Mouse (Mus musculus) intestine, embryonic 14.5 days (tissue): ENCODE measurements around the gene Nme7. TPM values are rescaled to one million over a fixed set of nuclear protein-coding genes. Genes with fewer than 3 reads are reported as not detected.

Experiments
- ATAC-seq: fragments of 200-750 bp; cut with Nextera tagmentation; replicated peaks from 2 replicates; pipeline ENCODE4 v1.8.0; 2017; ENCODE audit warnings: low read depth, moderate number of reproducible peaks, moderate TSS enrichment, moderate library complexity; ENCODE audit not compliant: low FRiP score, low TSS enrichment
- DNase-seq: peaks from one replicate; pipeline ENCODE4 v3.0.0-alpha.2; 2018; ENCODE audit warnings: low spot score
- H3K27ac ChIP-seq: fragments of 300-500 bp; sonication (generic); 2 replicates; pipeline ENCODE4 v1.5.1; 2014; ENCODE audit warnings: low read depth, mild to moderate bottlenecking, control low read depth
- H3K27me3 ChIP-seq: fragments of 300-500 bp; sonication (generic); replicated peaks from 2 replicates; pipeline ENCODE4 v1.6.1; 2014; ENCODE audit warnings: low read length, control low read depth; ENCODE audit not compliant: control insufficient read depth, insufficient read depth
- H3K36me3 ChIP-seq: fragments of 300-500 bp; sonication (generic); 2 replicates; pipeline ENCODE4 v1.6.1; 2014; ENCODE audit warnings: low read length, control low read depth; ENCODE audit not compliant: control insufficient read depth, insufficient read depth
- H3K4me1 ChIP-seq: fragments of 300-500 bp; sonication (generic); replicated peaks from 2 replicates; pipeline ENCODE4 v1.6.1; 2014; ENCODE audit warnings: low read length, control low read depth, mixed read lengths; ENCODE audit not compliant: control insufficient read depth, insufficient read depth
- H3K4me2 ChIP-seq: fragments of 300-500 bp; sonication (generic); 2 replicates; pipeline ENCODE4 v1.6.1; 2014; ENCODE audit warnings: low read length
- H3K4me3 ChIP-seq: fragments of 300-500 bp; sonication (generic); 2 replicates; pipeline ENCODE4 v1.5.1; 2014; ENCODE audit warnings: low read depth, low read length, control low read depth, mixed read lengths
- H3K9ac ChIP-seq: fragments of 300-500 bp; sonication (generic); 2 replicates; pipeline ENCODE4 v1.6.1; 2014; ENCODE audit warnings: mild to moderate bottlenecking, low read length
- H3K9me3 ChIP-seq: fragments of 300-500 bp; sonication (generic); 2 replicates; pipeline ENCODE4 v1.6.1; 2016; ENCODE audit warnings: low read length, control low read depth; ENCODE audit not compliant: control insufficient read depth
- WGBS: fragments of 180-500 bp; shearing (Covaris S2); extraction: QIAGEN DNeasy Blood & Tissue Kit; methylation state at CpG from one replicate; pipeline ENCODE4 v1.1.7; 2014; 5-methylcytosine and 5-hydroxymethylcytosine counted together
- polyA plus RNA-seq: library from polyadenylated mRNA; unstranded; fragments of >200 nt; fragmentation: Nextera tagmentation; extraction: Ambion mirVana; gene quantifications from 2 replicates; pipeline ENCODE4 v1.2.1, GENCODE M21; 2014

The Nme7 gene
- 34.5 and 37.2 TPM in 2 replicates for polyA plus RNA-seq

DNA sequence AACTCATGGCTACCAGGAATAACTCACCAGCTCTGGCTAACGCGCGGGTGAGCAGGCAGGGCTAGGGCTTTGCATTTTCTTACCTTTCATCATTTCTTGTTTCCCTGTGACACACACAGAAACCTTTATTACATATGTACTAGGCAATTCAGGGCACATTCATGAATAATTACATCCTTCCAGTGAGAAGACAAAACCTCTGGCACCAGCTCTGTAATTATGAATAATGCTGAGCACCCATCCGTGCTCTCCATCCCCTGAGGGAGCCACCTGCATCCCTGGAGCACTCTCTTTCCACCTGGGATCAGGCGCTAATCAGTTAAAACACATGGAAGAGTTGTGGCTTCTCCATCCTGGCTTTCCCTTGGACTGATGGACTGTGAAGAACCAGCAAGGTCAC lies at the start of gene Nme7:
Gene Nme7 (plus strand): TSS at position 301 of the 400 bp plus-strand sequence.
- DNase-seq (no peak), ATAC-seq (no peak)
- Histone ChIP-seq H3K4me3 (no peak within 1 kb of the TSS), H3K4me2 (no peak within 1 kb of the TSS), H3K27me3 (no peaks in the 10 kb centered on the region), H3K9me3 (no peaks in the 10 kb centered on the region), H3K27ac (no peak within 1 kb of the TSS), H3K36me3 (peaks cover 38% of the 10 kb centered on the region), H3K4me1 (peaks cover 11% of the 10 kb centered on the region), H3K9ac (no peak within 1 kb of the TSS)
- 90% methylated on average over 5 of the region's 5 CpGs for WGBS

DNA sequence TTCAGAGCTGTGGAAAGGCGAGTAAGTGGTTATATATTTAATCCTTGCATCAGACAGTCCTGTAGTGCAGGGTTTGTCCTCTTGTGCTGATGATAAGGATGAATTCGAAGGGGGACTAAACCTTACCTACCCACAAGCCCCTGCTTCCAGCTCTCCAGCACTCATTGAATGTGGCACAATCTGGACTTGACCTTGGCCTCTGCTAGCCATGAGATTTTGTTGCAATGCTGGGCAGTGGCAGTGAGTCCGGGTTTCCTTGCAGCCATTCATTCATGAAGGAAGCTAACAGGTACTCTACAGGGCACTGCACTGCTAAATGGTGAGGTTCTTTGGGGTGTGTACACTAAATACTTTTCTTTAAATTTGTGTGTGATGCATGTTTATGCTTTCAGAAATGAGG lies 49.1 kb upstream of the Nme7 start:
- 68% methylated on average over 3 of the region's 3 CpGs for WGBS
- Histone ChIP-seq H3K4me2 (no peak overlapping the region), H3K4me3 (no peak overlapping the region), H3K9me3 (no peaks in the 10 kb centered on the region), H3K9ac (no peak overlapping the region), H3K4me1 (0 out of 2 replicates have a peak, but pooled peaks cover 9% of the 10 kb centered on the region), H3K27me3 (no peaks in the 10 kb centered on the region), H3K36me3 (peaks cover 9% of the 10 kb centered on the region), H3K27ac (no peak overlapping the region)
- no peak for DNase-seq
- no peak for ATAC-seq

DNA sequence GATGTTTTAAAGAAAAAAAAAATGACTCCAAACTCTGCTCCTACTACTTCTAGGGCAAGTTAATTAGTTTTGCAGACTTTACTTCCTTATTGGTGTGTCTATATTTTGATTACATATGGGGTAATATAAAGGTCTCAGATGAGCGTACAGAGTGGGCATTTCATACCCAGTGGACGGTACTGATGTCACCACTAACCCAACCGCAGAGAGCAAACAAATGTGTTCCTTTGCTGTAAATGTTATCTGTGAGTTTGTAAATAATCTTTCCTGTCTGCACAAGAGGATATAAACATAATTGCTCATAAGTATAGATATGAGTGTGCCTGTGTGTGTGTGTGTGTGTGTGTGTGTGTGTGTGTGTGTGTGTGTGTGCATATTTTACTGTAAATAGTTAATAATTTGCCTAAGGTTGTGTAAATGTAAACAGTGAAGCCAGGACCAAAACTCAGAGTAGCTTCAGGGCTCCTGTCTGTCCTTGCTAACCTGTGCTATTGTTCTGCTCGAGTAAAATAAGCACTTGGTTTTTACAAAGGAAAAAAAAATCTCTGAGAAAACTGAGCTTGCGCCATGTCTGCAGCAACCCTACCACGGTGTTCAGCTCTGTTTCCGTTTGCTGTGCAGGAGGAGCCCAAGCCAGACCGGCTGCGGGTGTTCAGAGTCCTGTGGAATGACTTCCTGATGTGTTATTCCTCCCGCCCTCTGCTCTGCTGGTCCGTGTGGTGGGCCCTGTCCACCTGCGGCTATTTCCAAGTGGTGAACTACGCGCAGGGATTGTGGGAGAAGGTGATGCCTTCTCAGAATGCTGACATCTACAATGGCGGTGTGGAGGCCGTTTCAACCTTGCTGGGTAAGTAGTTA lies 43.5 kb upstream of the Nme7 start:
- H3K4me1 ChIP-seq = no peaks in the 10 kb centered on the region
- 74% methylated on average over 16 of the region's 16 CpGs for WGBS
- no peak overlapping the region for H3K4me3 ChIP-seq
- peak; percentile 64 for ATAC-seq
- H3K27ac ChIP-seq = no peak overlapping the region
- no peaks in the 10 kb centered on the region for H3K27me3 ChIP-seq
- no peak overlapping the region for H3K9ac ChIP-seq
- no peak overlapping the region for H3K4me2 ChIP-seq
- no peaks in the 10 kb centered on the region for H3K9me3 ChIP-seq
- peaks cover 37% of the 10 kb centered on the region for H3K36me3 ChIP-seq
- no peak for DNase-seq

DNA sequence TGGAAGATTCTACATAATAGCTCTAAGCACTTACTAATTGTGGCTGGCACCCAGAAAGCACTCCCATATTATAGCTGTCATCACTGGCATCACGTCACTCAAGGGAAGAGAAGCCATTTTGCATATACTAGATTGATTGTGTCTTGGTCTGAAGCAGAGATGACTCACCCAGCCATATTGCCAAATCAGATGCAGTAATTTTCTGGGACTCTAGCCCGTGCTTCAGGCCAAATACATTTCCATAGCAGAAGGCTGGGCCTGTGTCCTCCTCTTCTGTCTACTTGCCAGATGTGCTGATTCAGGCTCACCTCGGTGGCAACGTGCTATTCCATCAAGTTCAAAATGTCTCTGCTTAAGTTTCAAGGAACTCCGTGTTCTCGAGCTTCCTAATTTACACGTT lies 42.4 kb upstream of the Nme7 start:
- H3K4me1 ChIP-seq = no peaks in the 10 kb centered on the region
- H3K9me3 ChIP-seq = no peaks in the 10 kb centered on the region
- no peaks in the 10 kb centered on the region for H3K27me3 ChIP-seq
- H3K9ac ChIP-seq = no peak overlapping the region
- ATAC-seq (no peak), DNase-seq (no peak)
- 88% methylated on average over 7 of the region's 7 CpGs for WGBS
- H3K4me2 ChIP-seq = no peak overlapping the region
- H3K27ac ChIP-seq = no peak overlapping the region
- peaks cover 37% of the 10 kb centered on the region for H3K36me3 ChIP-seq
- no peak overlapping the region for H3K4me3 ChIP-seq

DNA sequence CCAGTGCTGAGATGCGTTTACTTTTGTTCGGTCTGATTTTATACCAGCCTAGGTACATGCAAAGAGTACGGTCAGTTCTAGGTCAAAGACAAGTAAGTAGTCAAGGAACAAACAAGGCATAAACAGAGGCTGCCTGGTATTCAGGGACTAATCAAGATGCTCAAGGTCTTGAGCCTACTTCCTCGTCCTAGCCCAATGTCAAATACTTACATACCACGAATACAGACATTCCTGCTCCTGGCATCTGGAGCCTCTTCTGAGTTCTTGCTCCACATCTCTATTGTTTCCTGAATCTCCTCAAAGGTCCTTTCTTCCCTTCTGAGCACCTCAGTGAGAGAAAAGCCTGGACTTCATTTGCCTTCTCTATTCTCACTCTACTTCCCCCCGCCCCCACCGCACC lies 33.0 kb upstream of the Nme7 start:
- no peak for ATAC-seq
- 87% methylated on average over 7 of the region's 7 CpGs for WGBS
- no peak overlapping the region for H3K27ac ChIP-seq

DNA sequence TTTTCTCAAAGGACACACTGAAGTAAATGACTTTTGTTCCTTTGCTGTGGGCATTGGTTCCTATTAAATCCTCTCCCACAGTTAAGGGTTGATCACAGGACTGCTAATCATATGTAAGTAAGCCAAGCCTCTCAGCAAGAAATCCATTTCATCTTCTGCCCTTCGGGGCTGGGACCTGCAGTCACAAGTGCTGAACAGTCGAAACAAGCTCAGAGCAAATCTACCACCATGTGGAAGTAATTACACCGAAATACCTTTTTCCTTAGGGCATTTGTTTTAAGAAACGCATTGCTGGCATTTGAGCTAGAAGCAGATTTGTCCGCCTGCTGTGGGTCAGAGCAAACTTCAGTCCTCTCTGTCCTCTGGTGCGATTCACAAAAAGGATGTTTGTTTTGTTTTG lies 30.3 kb upstream of the Nme7 start:
- no peak overlapping the region for H3K4me3 ChIP-seq
- no peak overlapping the region for H3K4me2 ChIP-seq
- no peak overlapping the region for H3K27ac ChIP-seq
- H3K36me3 ChIP-seq = no peaks in the 10 kb centered on the region
- no peak overlapping the region for H3K9ac ChIP-seq
- ATAC-seq = no peak
- H3K27me3 ChIP-seq = no peaks in the 10 kb centered on the region
- no peaks in the 10 kb centered on the region for H3K9me3 ChIP-seq
- WGBS = 74% methylated on average over 6 of the region's 6 CpGs
- H3K4me1 ChIP-seq = no peaks in the 10 kb centered on the region
- no peak for DNase-seq

More for the DNA sequence above, 33.0 kb upstream of the Nme7 start:
- H3K27me3 ChIP-seq = no peaks in the 10 kb centered on the region
- no peaks in the 10 kb centered on the region for H3K4me1 ChIP-seq
- no peak for DNase-seq
- no peak overlapping the region for H3K4me2 ChIP-seq
- H3K9me3 ChIP-seq = no peaks in the 10 kb centered on the region
- H3K36me3 ChIP-seq = no peaks in the 10 kb centered on the region
- no peak overlapping the region for H3K9ac ChIP-seq
- no peak overlapping the region for H3K4me3 ChIP-seq

DNA sequence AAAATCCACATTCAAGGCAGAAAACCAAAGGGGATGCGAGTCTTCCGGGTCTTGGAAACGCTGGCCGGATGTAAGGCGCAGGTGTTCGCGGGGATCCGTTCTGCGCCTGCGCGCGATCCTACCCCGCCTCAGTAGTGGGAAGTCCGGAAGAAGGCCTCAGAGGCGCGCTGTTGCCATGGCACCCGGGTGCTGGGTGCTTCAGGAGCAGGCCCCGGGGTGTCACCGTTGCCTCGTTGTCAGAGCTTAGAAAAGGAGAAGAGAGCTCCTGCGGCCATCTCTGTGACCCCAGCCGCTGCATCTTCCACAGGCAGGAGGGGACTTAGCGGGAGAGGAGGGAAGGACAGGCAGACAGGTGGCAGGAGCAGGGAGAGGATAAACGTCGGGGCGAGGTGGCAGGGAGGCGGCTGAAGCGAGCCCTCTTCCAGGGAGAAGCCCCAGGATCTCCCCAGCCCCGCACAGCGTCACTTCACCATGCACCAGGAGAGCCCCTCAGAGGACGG lies 28.4 kb upstream of the Nme7 start, which contains the start of gene Ccdc181:
Gene Ccdc181 (plus strand): TSS at position 131 of the 500 bp plus-strand sequence.
- WGBS = under 1% methylated on average over 31 of the region's 31 CpGs
- no peaks in the 10 kb centered on the region for H3K4me1 ChIP-seq
- H3K9me3 ChIP-seq = no peaks in the 10 kb centered on the region
- H3K27ac ChIP-seq = no peak within 1 kb of the TSS
- ATAC-seq = peak; percentile 99
- DNase-seq = peak; percentile 92
- H3K9ac ChIP-seq = peak within 1 kb of the TSS; percentile 48
- H3K4me2 ChIP-seq = peak within 1 kb of the TSS; percentile 83
- peak within 1 kb of the TSS; percentile 59 for H3K4me3 ChIP-seq
- H3K27me3 ChIP-seq = no peaks in the 10 kb centered on the region
- 0 out of 2 replicates have a peak, but pooled peaks cover under 1% of the 10 kb centered on the region for H3K36me3 ChIP-seq

DNA sequence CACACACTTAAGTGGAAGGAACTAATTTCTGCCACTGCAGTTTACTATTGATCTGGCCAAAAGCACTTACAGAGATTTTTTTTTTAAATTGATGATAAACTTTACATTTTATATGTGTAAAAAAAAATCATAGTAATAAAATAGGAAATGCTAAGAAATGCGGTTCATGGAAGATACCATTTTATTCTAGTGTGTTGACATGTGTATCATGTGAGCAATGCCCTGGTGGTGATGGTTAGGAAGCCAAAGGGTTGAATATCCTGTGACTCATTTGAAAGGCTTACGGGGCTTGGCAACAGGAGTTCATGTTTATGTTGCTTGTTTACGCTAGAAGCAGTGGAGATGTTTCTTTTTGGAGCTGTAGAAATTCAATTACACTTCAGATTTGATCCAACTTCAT lies 27.4 kb upstream of the Nme7 start:
- Histone ChIP-seq H3K9ac (no peak overlapping the region), H3K27ac (no peak overlapping the region), H3K4me1 (no peaks in the 10 kb centered on the region), H3K9me3 (no peaks in the 10 kb centered on the region), H3K4me3 (no peak overlapping the region), H3K4me2 (no peak overlapping the region), H3K36me3 (0 out of 2 replicates have a peak, but pooled peaks cover 3% of the 10 kb centered on the region), H3K27me3 (no peaks in the 10 kb centered on the region)
- ATAC-seq = no peak
- DNase-seq = no peak
- WGBS = 83% methylated on average over 3 of the region's 3 CpGs
